Mouse (Mus musculus): ENCODE measurements around the gene Ptprm. TPM values are rescaled to one million over a fixed set of nuclear protein-coding genes. Genes with fewer than 3 reads are reported as not detected.

The Ptprm gene
- polyA plus RNA-seq, 2 experiments = 15.8 to 21.8 TPM

- Histone ChIP-seq H3K9me3 (ENCODE audit: control insufficient read depth, low read length) (no peaks in the 10 kb centered on the region), H3K4me1 (ENCODE audit: control insufficient read depth, insufficient read depth, low read length) (peaks cover 16% of the 10 kb centered on the region; the same call in 1 of the 2 replicates), H3K27me3 (ENCODE audit: control insufficient read depth, insufficient read depth, low read length) (no peaks in the 10 kb centered on the region), H3K36me3 (ENCODE audit: control insufficient read depth, insufficient read depth, low read length) (no peaks in the 10 kb centered on the region), H3K9ac (ENCODE audit: low read depth, low read length, severe bottlenecking) (no peak overlapping the region), H3K27ac (replicated peaks; ENCODE audit: low read depth, low read length) (no peak overlapping the region), H3K4me2 (replicated peaks; ENCODE audit: low read depth, low read length, severe bottlenecking) (no peak overlapping the region), H3K4me3 (replicated peaks; ENCODE audit: low read length) (no peak overlapping the region)
- ATAC-seq (ENCODE audit: low FRiP score, low read depth) (no peak), DNase-seq (ENCODE audit: low spot score) (no peak)
- no peak for TF ChIP-seq POLR2A (IDR thresholded peaks at IDR 0.05; ENCODE audit: borderline replicate concordance, extremely low read depth, insufficient read depth, insufficient read length)
- WGBS = 35% methylated on average over 12 of the region's 12 CpGs
These were observed 111.3 kb downstream of the Ptprm start for GRCm38 (mm10) chr17:67242774-67243495.

- Histone ChIP-seq H3K27ac (replicated peaks; ENCODE audit: low read depth, low read length) (no peak overlapping the region), H3K4me1 (ENCODE audit: control insufficient read depth, insufficient read depth, low read length) (peaks cover 23% of the 10 kb centered on the region), H3K36me3 (ENCODE audit: control insufficient read depth, insufficient read depth, low read length) (no peaks in the 10 kb centered on the region), H3K4me3 (replicated peaks; ENCODE audit: low read length) (no peak overlapping the region), H3K4me2 (replicated peaks; ENCODE audit: low read depth, low read length, severe bottlenecking) (no peak overlapping the region), H3K9ac (ENCODE audit: low read depth, low read length, severe bottlenecking) (no peak overlapping the region), H3K9me3 (ENCODE audit: control insufficient read depth, low read length) (no peaks in the 10 kb centered on the region), H3K27me3 (ENCODE audit: control insufficient read depth, insufficient read depth, low read length) (no peaks in the 10 kb centered on the region)
- WGBS = 33% methylated on average over 10 of the region's 10 CpGs
- no peak for TF ChIP-seq POLR2A (IDR thresholded peaks at IDR 0.05; ENCODE audit: borderline replicate concordance, extremely low read depth, insufficient read depth, insufficient read length)
- DNase-seq (ENCODE audit: low spot score) (peak; percentile 34), ATAC-seq (ENCODE audit: low FRiP score, low read depth) (no peak)
These were observed 112.1 kb downstream of the Ptprm start for GRCm38 (mm10) chr17:67241951-67242773.

- Histone ChIP-seq H3K36me3 (ENCODE audit: control insufficient read depth, insufficient read depth, low read length) (no peaks in the 10 kb centered on the region), H3K4me3 (replicated peaks; ENCODE audit: low read length) (no peak overlapping the region), H3K4me1 (ENCODE audit: control insufficient read depth, insufficient read depth, low read length) (peaks cover 21% of the 10 kb centered on the region), H3K9me3 (ENCODE audit: control insufficient read depth, low read length) (no peaks in the 10 kb centered on the region), H3K4me2 (replicated peaks; ENCODE audit: low read depth, low read length, severe bottlenecking) (no peak overlapping the region), H3K27me3 (ENCODE audit: control insufficient read depth, insufficient read depth, low read length) (no peaks in the 10 kb centered on the region), H3K27ac (replicated peaks; ENCODE audit: low read depth, low read length) (no peak overlapping the region), H3K9ac (ENCODE audit: low read depth, low read length, severe bottlenecking) (no peak overlapping the region)
- 94% methylated on average over 7 of the region's 7 CpGs for WGBS
- DNase-seq (ENCODE audit: low spot score) = no peak
- no peak for TF ChIP-seq POLR2A (IDR thresholded peaks at IDR 0.05; ENCODE audit: borderline replicate concordance, extremely low read depth, insufficient read depth, insufficient read length)
- no peak for ATAC-seq (ENCODE audit: low FRiP score, low read depth)
These were observed 115.4 kb downstream of the Ptprm start for GRCm38 (mm10) chr17:67238866-67239265.

GRCm38 (mm10) chr17:67237407-67237806 lies 116.8 kb downstream of the Ptprm start:
- TF ChIP-seq POLR2A (IDR thresholded peaks at IDR 0.05; ENCODE audit: borderline replicate concordance, extremely low read depth, insufficient read depth, insufficient read length) = no peak
- WGBS = 28% methylated on average over 10 of the region's 10 CpGs
- H3K9me3 ChIP-seq (ENCODE audit: control insufficient read depth, low read length) = no peaks in the 10 kb centered on the region
- DNase-seq (ENCODE audit: low spot score) (peak; percentile 84), ATAC-seq (ENCODE audit: low FRiP score, low read depth) (peak; percentile 65; the same call in 1 of the 2 replicates)
- H3K9ac ChIP-seq (ENCODE audit: low read depth, low read length, severe bottlenecking) = no peak overlapping the region
- no peaks in the 10 kb centered on the region for H3K27me3 ChIP-seq (ENCODE audit: control insufficient read depth, insufficient read depth, low read length)
- no peak overlapping the region for H3K4me3 ChIP-seq (replicated peaks; ENCODE audit: low read length)
- peaks cover 12% of the 10 kb centered on the region for H3K4me1 ChIP-seq (ENCODE audit: control insufficient read depth, insufficient read depth, low read length)
- no peak overlapping the region for H3K4me2 ChIP-seq (replicated peaks; ENCODE audit: low read depth, low read length, severe bottlenecking)
- H3K36me3 ChIP-seq (ENCODE audit: control insufficient read depth, insufficient read depth, low read length) = no peaks in the 10 kb centered on the region
- H3K27ac ChIP-seq (replicated peaks; ENCODE audit: low read depth, low read length) = no peak overlapping the region

GRCm38 (mm10) chr17:67233063-67233462 lies 121.2 kb downstream of the Ptprm start:
- Histone ChIP-seq H3K4me3 (replicated peaks; ENCODE audit: low read length) (no peak overlapping the region), H3K9ac (ENCODE audit: low read depth, low read length, severe bottlenecking) (no peak overlapping the region), H3K4me2 (replicated peaks; ENCODE audit: low read depth, low read length, severe bottlenecking) (no peak overlapping the region), H3K36me3 (ENCODE audit: control insufficient read depth, insufficient read depth, low read length) (no peaks in the 10 kb centered on the region), H3K27ac (replicated peaks; ENCODE audit: low read depth, low read length) (no peak overlapping the region), H3K4me1 (ENCODE audit: control insufficient read depth, insufficient read depth, low read length) (peaks cover 8% of the 10 kb centered on the region; the same call in 1 of the 2 replicates), H3K9me3 (ENCODE audit: control insufficient read depth, low read length) (no peaks in the 10 kb centered on the region), H3K27me3 (ENCODE audit: control insufficient read depth, insufficient read depth, low read length) (no peaks in the 10 kb centered on the region)
- no peak for ATAC-seq (ENCODE audit: low FRiP score, low read depth)
- no peak for DNase-seq (ENCODE audit: low spot score)
- TF ChIP-seq POLR2A (IDR thresholded peaks at IDR 0.05; ENCODE audit: borderline replicate concordance, extremely low read depth, insufficient read depth, insufficient read length) = no peak
- WGBS = 83% methylated on average over 9 of the region's 9 CpGs

Measured in limb, embryonic 14.5 days (tissue).